Mouse (Mus musculus): Measurements from ENCODE around the gene Chit1. TPM values are rescaled to one million over a fixed set of nuclear protein-coding genes. Genes with fewer than 3 reads are reported as not detected.

The Chit1 gene
- polyA plus RNA-seq, 1 experiment from 2014 or later, result 0.13 TPM

GRCm38 (mm10) chr1:134168567-134168966 is 57.5 kb downstream of the Chit1 start:
- H3K9ac ChIP-seq (ENCODE audit: low read length), result no peak overlapping the region
- H3K27me3 ChIP-seq (replicated peaks; ENCODE audit: control insufficient read depth, insufficient read depth, low read length), result no peaks in the 10 kb centered on the region
- ATAC-seq (no peak), DNase-seq (ENCODE audit: low spot score) (no peak)
- no peak overlapping the region for H3K4me3 ChIP-seq (ENCODE audit: low read depth, low read length)
- H3K27ac ChIP-seq (ENCODE audit: low read depth, low read length), result no peak overlapping the region
- H3K9me3 ChIP-seq (replicated peaks; ENCODE audit: control insufficient read depth, low read length), result no peaks in the 10 kb centered on the region
- 91% methylated on average over 3 of the region's 3 CpGs for WGBS
- no peaks in the 10 kb centered on the region for H3K36me3 ChIP-seq (ENCODE audit: control insufficient read depth, insufficient read depth, low read length)
- H3K4me1 ChIP-seq (ENCODE audit: control insufficient read depth, insufficient read depth, low read length), result no peaks in the 10 kb centered on the region
- H3K4me2 ChIP-seq (ENCODE audit: low read length), result no peak overlapping the region

DNA sequence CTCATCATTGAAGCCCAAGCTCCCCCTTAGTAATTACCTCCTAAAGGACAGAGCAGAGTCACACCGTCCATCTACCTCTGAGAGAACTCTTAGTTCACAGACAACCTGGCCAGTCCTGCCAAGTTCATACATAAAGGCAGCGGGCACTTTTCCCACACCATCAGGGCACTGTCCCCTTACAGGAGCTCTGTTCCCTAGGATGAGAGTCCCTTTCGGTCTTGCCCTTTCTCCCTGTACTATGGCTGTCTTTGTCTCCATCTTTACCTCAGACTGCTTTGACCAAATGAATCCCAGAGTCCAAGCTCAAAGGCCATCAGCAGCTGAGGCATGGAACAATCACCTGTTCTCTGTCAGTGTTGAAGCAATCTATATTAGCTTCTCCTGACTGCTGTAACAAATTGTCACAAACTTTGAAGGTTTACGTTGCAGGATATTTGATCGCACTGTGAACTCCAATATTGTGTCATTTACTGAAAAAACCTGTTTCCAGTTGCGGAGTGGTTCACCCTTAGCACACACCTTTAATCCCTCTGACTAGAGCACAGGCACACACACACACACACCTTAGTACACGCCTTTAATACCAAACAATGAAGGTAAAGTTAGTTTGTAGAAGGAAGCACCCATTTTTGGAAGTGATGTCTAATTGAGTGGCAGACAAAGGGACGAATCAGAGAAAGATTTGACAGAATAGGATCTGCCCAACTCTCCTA is 58.1 kb downstream of the Chit1 start:
- Histone ChIP-seq H3K4me2 (ENCODE audit: low read length) (no peak overlapping the region), H3K4me1 (ENCODE audit: control insufficient read depth, insufficient read depth, low read length) (no peaks in the 10 kb centered on the region), H3K4me3 (ENCODE audit: low read depth, low read length) (no peak overlapping the region), H3K36me3 (ENCODE audit: control insufficient read depth, insufficient read depth, low read length) (no peaks in the 10 kb centered on the region), H3K27me3 (replicated peaks; ENCODE audit: control insufficient read depth, insufficient read depth, low read length) (no peaks in the 10 kb centered on the region), H3K9ac (ENCODE audit: low read length) (no peak overlapping the region), H3K9me3 (replicated peaks; ENCODE audit: control insufficient read depth, low read length) (no peaks in the 10 kb centered on the region), H3K27ac (ENCODE audit: low read depth, low read length) (no peak overlapping the region)
- ATAC-seq (no peak), DNase-seq (ENCODE audit: low spot score) (no peak)
- WGBS, result 89% methylated on average over 8 of the region's 8 CpGs

DNA sequence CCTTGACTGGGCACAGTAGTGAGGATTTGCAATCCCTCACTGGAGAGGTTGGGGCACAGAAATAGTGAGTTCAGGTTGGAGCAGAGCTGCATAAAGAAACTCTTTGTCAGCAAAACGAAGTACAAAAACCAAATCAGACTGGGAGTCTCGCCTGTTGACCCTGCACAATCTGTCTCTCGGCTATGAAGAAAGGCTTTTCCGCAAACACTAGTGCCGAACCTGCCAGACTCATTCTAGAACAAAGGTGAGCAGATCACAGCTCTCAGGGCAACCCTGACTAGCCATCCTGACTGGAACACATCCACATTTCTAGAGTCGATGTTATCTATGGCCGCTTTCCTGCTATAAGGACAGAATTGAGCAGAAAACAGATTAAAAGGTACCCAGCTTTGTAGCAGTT is 62.0 kb downstream of the Chit1 start:
- no peaks in the 10 kb centered on the region for H3K9me3 ChIP-seq (replicated peaks; ENCODE audit: control insufficient read depth, low read length)
- no peak overlapping the region for H3K4me2 ChIP-seq (ENCODE audit: low read length)
- no peaks in the 10 kb centered on the region for H3K4me1 ChIP-seq (ENCODE audit: control insufficient read depth, insufficient read depth, low read length)
- H3K27ac ChIP-seq (ENCODE audit: low read depth, low read length), result no peak overlapping the region
- H3K4me3 ChIP-seq (ENCODE audit: low read depth, low read length), result no peak overlapping the region
- no peak overlapping the region for H3K9ac ChIP-seq (ENCODE audit: low read length)
- 57% methylated on average over 7 of the region's 7 CpGs for WGBS
- no peaks in the 10 kb centered on the region for H3K27me3 ChIP-seq (replicated peaks; ENCODE audit: control insufficient read depth, insufficient read depth, low read length)
- no peaks in the 10 kb centered on the region for H3K36me3 ChIP-seq (ENCODE audit: control insufficient read depth, insufficient read depth, low read length)
- DNase-seq (ENCODE audit: low spot score), result no peak
- no peak for ATAC-seq

- no peaks in the 10 kb centered on the region for H3K36me3 ChIP-seq (ENCODE audit: control insufficient read depth, insufficient read depth, low read length)
- H3K4me3 ChIP-seq (ENCODE audit: low read depth, low read length), result no peak overlapping the region
- H3K27ac ChIP-seq (ENCODE audit: low read depth, low read length), result no peak overlapping the region
- ATAC-seq (no peak), DNase-seq (ENCODE audit: low spot score) (no peak)
- no peak overlapping the region for H3K9ac ChIP-seq (ENCODE audit: low read length)
- no peaks in the 10 kb centered on the region for H3K9me3 ChIP-seq (replicated peaks; ENCODE audit: control insufficient read depth, low read length)
- no peaks in the 10 kb centered on the region for H3K4me1 ChIP-seq (ENCODE audit: control insufficient read depth, insufficient read depth, low read length)
- 90% methylated on average over 5 of the region's 5 CpGs for WGBS
- no peak overlapping the region for H3K4me2 ChIP-seq (ENCODE audit: low read length)
- H3K27me3 ChIP-seq (replicated peaks; ENCODE audit: control insufficient read depth, insufficient read depth, low read length), result no peaks in the 10 kb centered on the region
Measured at GRCm38 (mm10) chr1:134177976-134178375, 66.9 kb downstream of the Chit1 start.

GRCm38 (mm10) chr1:134182025-134182424 is 71.0 kb downstream of the Chit1 start, which contains the start of gene Chil1:
Gene Chil1, plus strand, starts transcription at chr1:134182176.
- no peak within 1 kb of the TSS for H3K4me2 ChIP-seq (ENCODE audit: low read length)
- 39% methylated on average over 4 of the region's 4 CpGs for WGBS
- no peak within 1 kb of the TSS for H3K4me3 ChIP-seq (ENCODE audit: low read depth, low read length)
- H3K4me1 ChIP-seq (ENCODE audit: control insufficient read depth, insufficient read depth, low read length), result no peaks in the 10 kb centered on the region
- H3K27me3 ChIP-seq (replicated peaks; ENCODE audit: control insufficient read depth, insufficient read depth, low read length), result no peaks in the 10 kb centered on the region
- 0 out of 2 replicates have a peak within 1 kb of the TSS, but pooled peaks have one; percentile 13 for H3K9ac ChIP-seq (ENCODE audit: low read length)
- no peaks in the 10 kb centered on the region for H3K36me3 ChIP-seq (ENCODE audit: control insufficient read depth, insufficient read depth, low read length)
- DNase-seq (ENCODE audit: low spot score) (no peak), ATAC-seq (no peak)
- no peak within 1 kb of the TSS for H3K27ac ChIP-seq (ENCODE audit: low read depth, low read length)
- H3K9me3 ChIP-seq (replicated peaks; ENCODE audit: control insufficient read depth, low read length), result no peaks in the 10 kb centered on the region

DNA sequence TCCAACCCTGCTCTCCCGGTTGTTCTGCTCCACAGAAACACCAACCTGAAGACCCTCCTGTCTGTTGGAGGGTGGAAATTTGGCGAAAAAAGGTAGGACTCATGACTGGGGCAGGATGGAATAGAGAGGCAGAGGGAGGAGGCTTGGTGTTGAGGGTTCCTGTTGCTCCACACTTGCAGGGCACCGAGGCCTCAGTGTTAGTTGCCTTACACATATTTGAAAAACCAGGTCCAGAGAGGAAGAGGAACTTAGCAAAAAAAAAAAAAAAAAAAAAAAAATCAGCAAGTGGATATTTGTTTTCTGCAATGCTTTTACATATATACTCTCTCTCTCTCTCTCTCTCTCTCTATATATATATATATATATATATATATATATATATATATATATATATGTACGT is 73.0 kb downstream of the Chit1 start:
- Histone ChIP-seq H3K9ac (ENCODE audit: low read length) (no peak overlapping the region), H3K9me3 (replicated peaks; ENCODE audit: control insufficient read depth, low read length) (no peaks in the 10 kb centered on the region), H3K36me3 (ENCODE audit: control insufficient read depth, insufficient read depth, low read length) (no peaks in the 10 kb centered on the region), H3K27me3 (replicated peaks; ENCODE audit: control insufficient read depth, insufficient read depth, low read length) (no peaks in the 10 kb centered on the region), H3K27ac (ENCODE audit: low read depth, low read length) (no peak overlapping the region), H3K4me1 (ENCODE audit: control insufficient read depth, insufficient read depth, low read length) (peaks cover 8% of the 10 kb centered on the region), H3K4me3 (ENCODE audit: low read depth, low read length) (no peak overlapping the region), H3K4me2 (ENCODE audit: low read length) (no peak overlapping the region)
- ATAC-seq (no peak), DNase-seq (ENCODE audit: low spot score) (no peak)
- WGBS, result 92% methylated on average over 4 of the region's 4 CpGs

DNA sequence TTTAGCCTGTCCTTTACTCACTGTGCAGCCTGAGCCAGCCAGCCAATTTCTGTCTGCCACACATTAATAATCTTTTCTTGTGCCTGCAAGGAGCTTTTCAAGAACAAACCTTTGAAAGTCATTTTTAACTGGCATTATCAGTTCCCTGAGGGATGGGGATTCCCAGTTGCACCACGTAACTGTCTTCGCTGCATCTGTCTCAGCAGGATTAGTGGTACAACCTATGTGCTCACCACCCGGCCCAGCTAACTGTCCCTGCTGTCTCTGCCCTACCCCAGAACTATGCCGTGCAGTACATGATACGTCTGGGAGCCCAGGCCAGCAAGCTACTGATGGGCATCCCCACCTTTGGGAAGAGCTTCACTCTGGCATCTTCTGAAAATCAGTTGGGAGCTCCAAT is 77.2 kb downstream of the Chit1 start:
- no peak overlapping the region for H3K4me2 ChIP-seq (ENCODE audit: low read length)
- no peak for DNase-seq (ENCODE audit: low spot score)
- no peak for ATAC-seq
- no peak overlapping the region for H3K4me3 ChIP-seq (ENCODE audit: low read depth, low read length)
- no peaks in the 10 kb centered on the region for H3K27me3 ChIP-seq (replicated peaks; ENCODE audit: control insufficient read depth, insufficient read depth, low read length)
- H3K9me3 ChIP-seq (replicated peaks; ENCODE audit: control insufficient read depth, low read length), result no peaks in the 10 kb centered on the region
- H3K27ac ChIP-seq (ENCODE audit: low read depth, low read length), result no peak overlapping the region; the same call in 1 of the 2 replicates
- H3K9ac ChIP-seq (ENCODE audit: low read length), result no peak overlapping the region
- no peaks in the 10 kb centered on the region for H3K36me3 ChIP-seq (ENCODE audit: control insufficient read depth, insufficient read depth, low read length)
- WGBS, result 79% methylated on average over 5 of the region's 5 CpGs
- H3K4me1 ChIP-seq (ENCODE audit: control insufficient read depth, insufficient read depth, low read length), result peaks cover 10% of the 10 kb centered on the region

GRCm38 (mm10) chr1:134188989-134189729 is 78.1 kb downstream of the Chit1 start:
- no peak overlapping the region for H3K4me2 ChIP-seq (ENCODE audit: low read length)
- H3K4me3 ChIP-seq (ENCODE audit: low read depth, low read length), result no peak overlapping the region
- H3K27ac ChIP-seq (ENCODE audit: low read depth, low read length), result no peak overlapping the region
- ATAC-seq (peak; percentile 72), DNase-seq (ENCODE audit: low spot score) (peak; percentile 52)
- H3K27me3 ChIP-seq (replicated peaks; ENCODE audit: control insufficient read depth, insufficient read depth, low read length), result no peaks in the 10 kb centered on the region
- H3K4me1 ChIP-seq (ENCODE audit: control insufficient read depth, insufficient read depth, low read length), result peaks cover 10% of the 10 kb centered on the region
- no peaks in the 10 kb centered on the region for H3K36me3 ChIP-seq (ENCODE audit: control insufficient read depth, insufficient read depth, low read length)
- no peak overlapping the region for H3K9ac ChIP-seq (ENCODE audit: low read length)
- WGBS, result 21% methylated on average over 12 of the region's 12 CpGs
- H3K9me3 ChIP-seq (replicated peaks; ENCODE audit: control insufficient read depth, low read length), result no peaks in the 10 kb centered on the region

GRCm38 (mm10) chr1:134191192-134191591 is 80.2 kb downstream of the Chit1 start:
- Histone ChIP-seq H3K4me3 (ENCODE audit: low read depth, low read length) (no peak overlapping the region), H3K27ac (ENCODE audit: low read depth, low read length) (no peak overlapping the region), H3K27me3 (replicated peaks; ENCODE audit: control insufficient read depth, insufficient read depth, low read length) (no peaks in the 10 kb centered on the region), H3K36me3 (ENCODE audit: control insufficient read depth, insufficient read depth, low read length) (no peaks in the 10 kb centered on the region), H3K4me1 (ENCODE audit: control insufficient read depth, insufficient read depth, low read length) (peaks cover 20% of the 10 kb centered on the region), H3K9ac (ENCODE audit: low read length) (no peak overlapping the region), H3K9me3 (replicated peaks; ENCODE audit: control insufficient read depth, low read length) (no peaks in the 10 kb centered on the region), H3K4me2 (ENCODE audit: low read length) (no peak overlapping the region)
- DNase-seq (ENCODE audit: low spot score), result no peak
- no peak for ATAC-seq
- WGBS, result 91% methylated on average over 5 of the region's 5 CpGs

All from forebrain, embryonic 14.5 days (tissue).